Mouse (Mus musculus): ENCODE data around the gene Spem2. TPM values are rescaled to one million over a fixed set of nuclear protein-coding genes. Genes with fewer than 3 reads are reported as not detected.
A peak's percentile ranks its signal among the peaks of the same experiment; 100 is the strongest.

Gene Spem2
- total and polyA plus RNA-seq, 3 experiments = not detected

GRCm38 (mm10) chr11:69849128-69849527 is 30.9 kb upstream of the Spem2 start:
- H3K79me2 ChIP-seq (replicated peaks; ENCODE audit: control insufficient read depth, extremely low read depth, insufficient read depth, poor library complexity, severe bottlenecking) = no peaks in the 10 kb centered on the region
- no peak overlapping the region for H3K4me2 ChIP-seq (ENCODE audit: insufficient read depth, low read depth, poor library complexity, severe bottlenecking)
- no peaks in the 10 kb centered on the region for H3K9me3 ChIP-seq (replicated peaks; ENCODE audit: low read length)
- H3K27me3 ChIP-seq (replicated peaks) = no peaks in the 10 kb centered on the region
- H3K9ac ChIP-seq (ENCODE audit: insufficient read depth, low read depth) = no peak overlapping the region
- H3K36me3 ChIP-seq (replicated peaks in 1 of 2; ENCODE audit: control insufficient read depth in 1 of 2, insufficient read depth in 1 of 2, low read length in 1 of 2) = peaks cover 0 to 47% of the 10 kb centered on the region in 2 experiments
- no peak for TF ChIP-seq ZMIZ1 (IDR thresholded peaks at IDR 0.05; ENCODE audit: low read depth, low read length)
- no peak for TF ChIP-seq MAX (IDR thresholded peaks at IDR 0.05; ENCODE audit: low read length)
- no peak for TF ChIP-seq JUN (IDR thresholded peaks at IDR 0.05; ENCODE audit: insufficient read depth, low read depth, low read length)
- TF ChIP-seq UBTF (IDR thresholded peaks at IDR 0.05; ENCODE audit: low read depth, low read length) = no peak
- no peak for TF ChIP-seq RCOR1 (conservative IDR thresholded peaks at IDR 0.05; ENCODE audit: low read depth, low read length)
- TF ChIP-seq BHLHE40 (IDR thresholded peaks at IDR 0.05; ENCODE audit: low read depth, low read length) = no peak
- no peak overlapping the region for H3K27ac ChIP-seq (ENCODE audit: insufficient read depth, low read depth)
- DNase-seq (ENCODE audit: extremely low read depth) = no peak
- no peak overlapping the region for H3K4me3 ChIP-seq (replicated peaks in 1 of 3; ENCODE audit: low read depth in 2 of 3, low read length in 2 of 3, poor library complexity in 1 of 3)
- in situ Hi-C loops (cut with MboI; ENCODE audit: low pct_ligation_motif_present, low pct_unique_long_range_greater_than_20kb, low sequenced_read_pairs) = no loop called here
- peaks cover 5 to 23% of the 10 kb centered on the region in 2 experiments for H3K4me1 ChIP-seq (ENCODE audit: control insufficient read depth in 1 of 2, insufficient read depth in 2 of 2)
- dilution Hi-C loops (cut with MboI; ENCODE audit: extremely low pct_ligation_motif_present, extremely low pct_unique_long_range_greater_than_20kb, low sequenced_read_pairs) = no loop called here

- H3K79me2 ChIP-seq (replicated peaks; ENCODE audit: control insufficient read depth, extremely low read depth, insufficient read depth, poor library complexity, severe bottlenecking) = no peaks in the 10 kb centered on the region
- in situ Hi-C loops (cut with MboI; ENCODE audit: low pct_ligation_motif_present, low pct_unique_long_range_greater_than_20kb, low sequenced_read_pairs) (no loop called here), dilution Hi-C loops (cut with MboI; ENCODE audit: extremely low pct_ligation_motif_present, extremely low pct_unique_long_range_greater_than_20kb, low sequenced_read_pairs) (no loop called here)
- peaks cover 0 to 47% of the 10 kb centered on the region in 2 experiments for H3K36me3 ChIP-seq (replicated peaks in 1 of 2; ENCODE audit: control insufficient read depth in 1 of 2, insufficient read depth in 1 of 2, low read length in 1 of 2)
- peaks cover 5 to 24% of the 10 kb centered on the region in 2 experiments for H3K4me1 ChIP-seq (ENCODE audit: control insufficient read depth in 1 of 2, insufficient read depth in 2 of 2)
- no peak overlapping the region for H3K27ac ChIP-seq (ENCODE audit: insufficient read depth, low read depth)
- H3K9me3 ChIP-seq (replicated peaks; ENCODE audit: low read length) = no peaks in the 10 kb centered on the region
- H3K4me2 ChIP-seq (ENCODE audit: insufficient read depth, low read depth, poor library complexity, severe bottlenecking) = no peak overlapping the region
- no peak overlapping the region for H3K4me3 ChIP-seq (replicated peaks in 1 of 3; ENCODE audit: low read depth in 2 of 3, low read length in 2 of 3, poor library complexity in 1 of 3)
- DNase-seq (ENCODE audit: extremely low read depth) = no peak
- no peak overlapping the region for H3K9ac ChIP-seq (ENCODE audit: insufficient read depth, low read depth)
- H3K27me3 ChIP-seq (replicated peaks) = no peaks in the 10 kb centered on the region
- TF ChIP-seq NELFE (IDR thresholded peaks at IDR 0.05; ENCODE audit: low read depth, low read length) = no peak
- TF ChIP-seq POLR2AphosphoS2 (IDR thresholded peaks at IDR 0.05; ENCODE audit: low read depth, low read length) = no peak
- no peak for TF ChIP-seq USF2 (conservative IDR thresholded peaks at IDR 0.05; ENCODE audit: low read depth, low read length)
- no peak for TF ChIP-seq SIN3A (IDR thresholded peaks at IDR 0.05; ENCODE audit: low read length)
These were observed 29.8 kb upstream of the Spem2 start for GRCm38 (mm10) chr11:69848021-69848420.

- Histone ChIP-seq H3K4me1 (ENCODE audit: control insufficient read depth in 1 of 2, insufficient read depth in 2 of 2) (peaks cover 5 to 28% of the 10 kb centered on the region in 2 experiments), H3K27ac (ENCODE audit: insufficient read depth, low read depth) (no peak overlapping the region), H3K36me3 (replicated peaks in 1 of 2; ENCODE audit: control insufficient read depth in 1 of 2, insufficient read depth in 1 of 2, low read length in 1 of 2) (peaks cover 0 to 43% of the 10 kb centered on the region in 2 experiments), H3K9ac (ENCODE audit: insufficient read depth, low read depth) (peak overlapping the region; percentile 62), H3K4me3 (replicated peaks in 1 of 3; ENCODE audit: low read depth in 2 of 3, low read length in 2 of 3, poor library complexity in 1 of 3) (peak overlapping the region; percentile 61 to 72 (median 65)), H3K4me2 (ENCODE audit: insufficient read depth, low read depth, poor library complexity, severe bottlenecking) (peak overlapping the region; percentile 88), H3K79me2 (replicated peaks; ENCODE audit: control insufficient read depth, extremely low read depth, insufficient read depth, poor library complexity, severe bottlenecking) (no peaks in the 10 kb centered on the region), H3K9me3 (replicated peaks; ENCODE audit: low read length) (no peaks in the 10 kb centered on the region), H3K27me3 (replicated peaks) (no peaks in the 10 kb centered on the region)
- peak; percentile 34 for DNase-seq (ENCODE audit: extremely low read depth)
- TF ChIP-seq UBTF (IDR thresholded peaks at IDR 0.05; ENCODE audit: low read depth, low read length) (no peak), ZNF384 (IDR thresholded peaks at IDR 0.05; ENCODE audit: low read depth, low read length) (peak; percentile 67)
- dilution Hi-C loops (cut with MboI; ENCODE audit: extremely low pct_ligation_motif_present, extremely low pct_unique_long_range_greater_than_20kb, low sequenced_read_pairs) (no loop called here), in situ Hi-C loops (cut with MboI; ENCODE audit: low pct_ligation_motif_present, low pct_unique_long_range_greater_than_20kb, low sequenced_read_pairs) (no loop called here)
These were observed 28.7 kb upstream of the Spem2 start for GRCm38 (mm10) chr11:69846738-69847688.

Measured in CH12.LX (cell line).